ENCODE assay signal across 9 mouse cellular contexts in genomic region chr16:17761074-17761473, GRCm38 (mm10). TPM values are rescaled to one million over a fixed set of nuclear protein-coding genes. Genes with fewer than 3 reads are reported as not detected.
DNase-seq lines count a peak whose midpoint lies in the region; ATAC-seq lines count a peak whose summit lies in the region.
"Had no signal": no experiment of that assay in that cellular context is flagged by ENCODE, and none has a peak within 500 bp of the region (broad histone marks: within the 10 kb centered on the region; RNA-seq: fewer than 3 reads in every experiment).

No protein-coding gene starts in this region.

- DNase-seq in limb, embryonic 11.5 days (ENCODE audit: low spot score) = no peak
- DNase-seq in limb, embryonic 10.5 days (ENCODE audit: low spot score) = no peak
- peak; percentile 36 for DNase-seq in embryonic facial prominence, embryonic 11.5 days (ENCODE audit: low spot score)
- DNase-seq in retina, embryonic 14.5 days (ENCODE audit: low spot score) = peak; percentile 34
- no peak for DNase-seq in right cerebral cortex, adult 18-20 months
- DNase-seq in gastrocnemius, adult 18-20 months (ENCODE audit: low spot score) = no peak
- DNase-seq in natural killer cell, adult 2 months (ENCODE audit: low spot score in 2 of 2) = no peak
- DNase-seq: adrenal gland, adult 8-10 months had no signal

- whole genome bisulfite sequencing in limb, embryonic 11.5 days = 47% methylated on average over 1 of the region's 1 CpGs
- WGBS in limb, embryonic 10.5 days = 37% methylated on average over 1 of the region's 1 CpGs
- 28% methylated on average over 1 of the region's 1 CpGs for WGBS in embryonic facial prominence, embryonic 11.5 days
- 37% methylated on average over 1 of the region's 1 CpGs for WGBS in limb, embryonic 13.5 days

- H3K27ac ChIP-seq in limb, embryonic 11.5 days (replicated peaks; ENCODE audit: low read depth, low read length) = no peak overlapping the region
- no peak overlapping the region for H3K27ac ChIP-seq in limb, embryonic 10.5 days
- no peak overlapping the region for H3K27ac ChIP-seq in embryonic facial prominence, embryonic 11.5 days (replicated peaks; ENCODE audit: low read depth, low read length)
- H3K27ac ChIP-seq in limb, embryonic 13.5 days = no peak overlapping the region

- H3K27me3 ChIP-seq in limb, embryonic 11.5 days (ENCODE audit: control insufficient read depth, insufficient read depth, low read length) = no peaks in the 10 kb centered on the region
- peaks cover 10% of the 10 kb centered on the region; the same call in 1 of the 2 replicates for H3K27me3 ChIP-seq in limb, embryonic 10.5 days (ENCODE audit: low read depth, poor library complexity, severe bottlenecking)
- H3K27me3 ChIP-seq in embryonic facial prominence, embryonic 11.5 days (ENCODE audit: control insufficient read depth, insufficient read depth, low read length) = no peaks in the 10 kb centered on the region
- H3K27me3 ChIP-seq in limb, embryonic 13.5 days = no peaks in the 10 kb centered on the region

- H3K4me3 ChIP-seq in limb, embryonic 11.5 days (ENCODE audit: low read depth, low read length) = no peak overlapping the region
- no peak overlapping the region for H3K4me3 ChIP-seq in limb, embryonic 10.5 days
- no peak overlapping the region for H3K4me3 ChIP-seq in embryonic facial prominence, embryonic 11.5 days (ENCODE audit: low read depth, low read length)
- H3K4me3 ChIP-seq in limb, embryonic 13.5 days = peak overlapping the region; percentile 77; the same call in 1 of the 2 replicates

- H3K4me1 ChIP-seq in limb, embryonic 11.5 days (ENCODE audit: control insufficient read depth, insufficient read depth, low read length) = peaks cover 12% of the 10 kb centered on the region
- peaks cover 31% of the 10 kb centered on the region for H3K4me1 ChIP-seq in limb, embryonic 10.5 days
- peaks cover 4% of the 10 kb centered on the region for H3K4me1 ChIP-seq in embryonic facial prominence, embryonic 11.5 days (ENCODE audit: control insufficient read depth, insufficient read depth, low read length)
- peaks cover 45% of the 10 kb centered on the region for H3K4me1 ChIP-seq in limb, embryonic 13.5 days

- H3K4me2 ChIP-seq in limb, embryonic 11.5 days (ENCODE audit: low read depth, severe bottlenecking) = peak overlapping the region; percentile 93; the same call in 1 of the 2 replicates
- no peak overlapping the region; the same call in 1 of the 2 replicates for H3K4me2 ChIP-seq in embryonic facial prominence, embryonic 11.5 days (ENCODE audit: low read depth, low read length)
- peak overlapping the region; percentile 89 for H3K4me2 ChIP-seq in limb, embryonic 13.5 days (replicated peaks)

- peaks cover 7% of the 10 kb centered on the region for H3K36me3 ChIP-seq in limb, embryonic 11.5 days (ENCODE audit: control insufficient read depth, insufficient read depth, low read length)
- H3K36me3 ChIP-seq in limb, embryonic 10.5 days = peaks cover 44% of the 10 kb centered on the region
- H3K36me3 ChIP-seq in embryonic facial prominence, embryonic 11.5 days (replicated peaks; ENCODE audit: control insufficient read depth, insufficient read depth, low read depth, low read length) = no peaks in the 10 kb centered on the region; the same call in 1 of the 2 replicates
- H3K36me3 ChIP-seq in limb, embryonic 13.5 days = peaks cover 31% of the 10 kb centered on the region

- H3K9ac ChIP-seq in limb, embryonic 11.5 days (ENCODE audit: low read length) = no peak overlapping the region
- H3K9ac ChIP-seq in embryonic facial prominence, embryonic 11.5 days (replicated peaks; ENCODE audit: low read length) = no peak overlapping the region
- no peak overlapping the region for H3K9ac ChIP-seq in limb, embryonic 13.5 days

- no peaks in the 10 kb centered on the region for H3K9me3 ChIP-seq in limb, embryonic 11.5 days (ENCODE audit: control insufficient read depth, low read length)
- no peaks in the 10 kb centered on the region for H3K9me3 ChIP-seq in limb, embryonic 10.5 days (replicated peaks)
- no peaks in the 10 kb centered on the region for H3K9me3 ChIP-seq in embryonic facial prominence, embryonic 11.5 days (replicated peaks; ENCODE audit: control insufficient read depth, low read length)
- H3K9me3 ChIP-seq in limb, embryonic 13.5 days = no peaks in the 10 kb centered on the region

- no peak for ATAC-seq in limb, embryonic 11.5 days (ENCODE audit: insufficient number of reproducible peaks, low FRiP score, low TSS enrichment, low read depth)
- no peak for ATAC-seq in embryonic facial prominence, embryonic 11.5 days (replicated peaks; ENCODE audit: insufficient number of reproducible peaks, low FRiP score, low TSS enrichment, low read depth)
- no peak for ATAC-seq in limb, embryonic 13.5 days (ENCODE audit: low FRiP score, low read depth)

RNA-seq across cellular contexts. Expression of gene Klhl22, which starts 1.7 kb away (rescaled TPM):
- 68.2 and 68.7 TPM in 2 replicates for polyA plus RNA-seq in limb, embryonic 11.5 days (2014; fragmentation: Nextera tagmentation; extraction: Ambion mirVana)
- polyA plus RNA-seq in limb, embryonic 10.5 days (2016; fragmentation: Nextera tagmentation; extraction: Ambion mirVana) = 70.4 and 81.3 TPM in 2 replicates
- polyA plus RNA-seq in embryonic facial prominence, embryonic 11.5 days (2014; fragmentation: Nextera tagmentation; extraction: Ambion mirVana) = 48.0 and 58.1 TPM in 2 replicates
- polyA plus RNA-seq in limb, embryonic 13.5 days (2015; fragmentation: Nextera tagmentation; extraction: Ambion mirVana) = 92.9 and 106 TPM in 2 replicates
- total RNA-seq in gastrocnemius, adult 18-20 months (2021) = 10 to 100 TPM; 21.8 to 23.4 TPM

RNA-seq across cellular contexts. Expression of gene Med15, which starts 28.4 kb away (rescaled TPM):
- polyA plus RNA-seq in limb, embryonic 11.5 days (2014; fragmentation: Nextera tagmentation; extraction: Ambion mirVana) = 42.2 and 45.5 TPM in 2 replicates
- polyA plus RNA-seq in limb, embryonic 10.5 days (2016; fragmentation: Nextera tagmentation; extraction: Ambion mirVana) = 53.2 and 55.1 TPM in 2 replicates
- polyA plus RNA-seq in embryonic facial prominence, embryonic 11.5 days (2014; fragmentation: Nextera tagmentation; extraction: Ambion mirVana) = 32.8 and 33.6 TPM in 2 replicates
- 48.1 and 49.8 TPM in 2 replicates for polyA plus RNA-seq in limb, embryonic 13.5 days (2015; fragmentation: Nextera tagmentation; extraction: Ambion mirVana)
- total RNA-seq in gastrocnemius, adult 18-20 months (2021) = 10 to 100 TPM; 17.5 to 20.1 TPM

RNA-seq across cellular contexts. Expression of gene Scarf2, which starts 36.0 kb away (rescaled TPM):
- polyA plus RNA-seq in limb, embryonic 11.5 days (2014; fragmentation: Nextera tagmentation; extraction: Ambion mirVana) = 23.4 and 26.4 TPM in 2 replicates
- 16.8 and 24.5 TPM in 2 replicates for polyA plus RNA-seq in limb, embryonic 10.5 days (2016; fragmentation: Nextera tagmentation; extraction: Ambion mirVana)
- polyA plus RNA-seq in embryonic facial prominence, embryonic 11.5 days (2014; fragmentation: Nextera tagmentation; extraction: Ambion mirVana) = 13.5 and 15.3 TPM in 2 replicates
- 28.8 and 29.4 TPM in 2 replicates for polyA plus RNA-seq in limb, embryonic 13.5 days (2015; fragmentation: Nextera tagmentation; extraction: Ambion mirVana)
- total RNA-seq in gastrocnemius, adult 18-20 months (2021) = 1 to 10 TPM; 2.6 to 4.0 TPM

Comparison
In these comparisons a context has a peak if more than half of its experiments do, and no peak if none do; other contexts are left out.
1. DNase-seq: peak in embryonic facial prominence, embryonic 11.5 days (single experiment) and retina, embryonic 14.5 days (single experiment); none in limb, embryonic 11.5 days (single experiment), limb, embryonic 10.5 days (single experiment), right cerebral cortex, adult 18-20 months (single experiment), gastrocnemius, adult 18-20 months (single experiment) and natural killer cell, adult 2 months (0 of 2).